Mouse (Mus musculus) MEL (cell line): ENCODE results near the gene Vtcn1.

Experiments
- CTCF ChIP-seq, 3 experiments: IDR thresholded peaks in 2 of 3; conservative IDR thresholded peaks in 1 of 3; 2 replicates each; pipeline ENCODE4 v1.5.1; 2011 to 2012; ENCODE audit warnings: low read length in 3 of 3, low read depth in 2 of 3, mild to moderate bottlenecking in 2 of 3, improper control_type of control experiment in 1 of 3, inconsistent platforms in 1 of 3, mixed read lengths in 1 of 3, moderate library complexity in 1 of 3; ENCODE audit not compliant: control insufficient read depth in 1 of 3, insufficient read depth in 1 of 3, poor library complexity in 1 of 3, severe bottlenecking in 1 of 3
- E2F4 ChIP-seq: IDR thresholded peaks from 2 replicates; pipeline ENCODE4 v1.6.1; 2011; ENCODE audit warnings: low read depth, low read length, improper control_type of control experiment, borderline replicate concordance
- ELF1 ChIP-seq: IDR thresholded peaks from 2 replicates; pipeline ENCODE4 v1.6.1; 2014; ENCODE audit warnings: low read depth, mild to moderate bottlenecking, inconsistent platforms, low read length, improper control_type of control experiment, moderate library complexity
- EP300 ChIP-seq, 2 experiments: IDR thresholded peaks; 2 replicates each; pipeline ENCODE4 v1.6.1; 2011; ENCODE audit warnings: improper control_type of control experiment in 2 of 2, low read length in 2 of 2, low read depth in 1 of 2, mild to moderate bottlenecking in 1 of 2
- POLR2A ChIP-seq, 2 experiments: IDR thresholded peaks; 2 replicates each; pipeline ENCODE4 v1.6.1; 2011 to 2012; ENCODE audit warnings: low read length in 2 of 2, mild to moderate bottlenecking in 2 of 2, control low read depth in 1 of 2, improper control_type of control experiment in 1 of 2, low read depth in 1 of 2, moderate library complexity in 1 of 2; ENCODE audit not compliant: control insufficient read depth in 1 of 2, insufficient read depth in 1 of 2, poor library complexity in 1 of 2
- USF2 ChIP-seq, 2 experiments: IDR thresholded peaks; 2 replicates each; pipeline ENCODE4 v1.6.1; 2011 to 2012; ENCODE audit warnings: improper control_type of control experiment in 2 of 2, low read length in 2 of 2, borderline replicate concordance in 1 of 2, inconsistent platforms in 1 of 2, low read depth in 1 of 2, mild to moderate bottlenecking in 1 of 2; ENCODE audit not compliant: insufficient read depth in 1 of 2

DNA sequence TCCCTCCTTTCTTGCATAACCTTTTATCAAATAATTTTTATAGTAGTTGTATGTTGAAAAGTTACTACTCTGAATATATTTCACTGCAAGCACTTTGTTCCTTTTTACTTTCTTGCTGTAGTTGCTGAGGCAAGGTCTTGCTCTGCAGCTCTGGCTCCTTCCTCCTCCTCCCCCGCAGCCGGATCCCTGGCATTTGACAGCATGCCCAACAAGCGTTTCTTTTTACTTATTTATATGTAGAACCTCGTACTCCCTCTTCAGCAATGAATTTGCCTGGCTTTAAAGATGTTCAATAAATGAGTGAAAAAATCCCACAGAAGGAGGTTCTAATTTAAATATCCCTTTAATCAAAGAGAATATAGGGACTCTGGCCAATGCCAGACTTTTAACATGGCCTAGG is 28.7 kb upstream of the Vtcn1 start:
- TF ChIP-seq CTCF (IDR thresholded peaks at IDR 0.05 in 2 of 3, conservative IDR thresholded peaks at IDR 0.05 in 1 of 3; ENCODE audit: control insufficient read depth in 1 of 3, insufficient read depth in 1 of 3, low read depth in 2 of 3, low read length in 3 of 3, poor library complexity in 1 of 3, severe bottlenecking in 1 of 3) (no peak), E2F4 (no peak), EP300 (IDR thresholded peaks at IDR 0.05; ENCODE audit: low read depth in 1 of 2, low read length in 2 of 2) (no peak), USF2 (IDR thresholded peaks at IDR 0.05; ENCODE audit: borderline replicate concordance in 1 of 2, insufficient read depth in 1 of 2, low read depth in 1 of 2, low read length in 2 of 2) (no peak), POLR2A (IDR thresholded peaks at IDR 0.05; ENCODE audit: control insufficient read depth in 1 of 2, insufficient read depth in 1 of 2, low read depth in 1 of 2, low read length in 2 of 2, poor library complexity in 1 of 2) (no peak), ELF1 (no peak)
